Mouse (Mus musculus) T-cell, adult 2 months (primary cell): ENCODE data around the gene Snx33.
"Not testable (repeated sequence)": the region's sequence is repeated elsewhere in the genome, so short reads cannot be mapped to it uniquely, and the experiment has no call there.

Experiments
- DNase-seq: peaks from one replicate; pipeline ENCODE4 v3.0.0; 2022; ENCODE audit warnings: low spot score

Snx33 gene

DNA sequence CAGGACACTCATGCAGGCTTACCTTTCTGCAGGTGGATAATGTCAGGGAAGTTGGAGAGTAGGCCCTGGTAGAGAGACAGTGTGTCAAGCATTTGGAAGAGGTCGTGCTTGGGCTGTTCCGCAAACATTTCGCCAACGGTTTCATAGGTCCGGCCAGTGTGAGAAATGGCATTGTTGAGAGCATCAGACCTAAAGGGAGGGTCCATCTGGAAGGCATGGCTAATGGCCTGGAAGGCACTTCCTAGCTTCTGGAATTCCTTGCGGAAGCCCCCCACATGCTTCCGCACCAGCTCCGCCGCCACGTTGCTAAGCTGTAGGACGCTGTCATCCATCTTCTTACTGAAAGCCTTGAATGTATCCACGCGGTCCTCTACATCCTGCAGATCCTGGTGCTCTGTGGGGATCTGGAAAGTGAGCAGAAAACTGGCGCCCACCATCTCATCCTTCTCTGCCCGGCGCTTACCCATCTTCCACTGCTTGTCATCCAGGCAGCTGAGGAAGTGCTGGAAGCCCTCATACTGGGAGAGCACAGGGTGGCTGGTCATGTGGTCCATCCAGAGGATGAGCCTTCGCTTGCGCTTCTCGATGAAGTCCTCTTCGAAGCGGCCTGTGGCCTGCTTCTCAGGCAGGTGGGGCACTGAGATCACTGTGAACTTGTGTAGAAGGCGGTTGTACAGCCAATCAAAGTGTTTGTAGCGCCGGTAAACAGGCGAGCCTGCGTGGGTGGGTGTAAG, 2.7 kb downstream of the Snx33 start:
- DNase-seq = no peak

DNA sequence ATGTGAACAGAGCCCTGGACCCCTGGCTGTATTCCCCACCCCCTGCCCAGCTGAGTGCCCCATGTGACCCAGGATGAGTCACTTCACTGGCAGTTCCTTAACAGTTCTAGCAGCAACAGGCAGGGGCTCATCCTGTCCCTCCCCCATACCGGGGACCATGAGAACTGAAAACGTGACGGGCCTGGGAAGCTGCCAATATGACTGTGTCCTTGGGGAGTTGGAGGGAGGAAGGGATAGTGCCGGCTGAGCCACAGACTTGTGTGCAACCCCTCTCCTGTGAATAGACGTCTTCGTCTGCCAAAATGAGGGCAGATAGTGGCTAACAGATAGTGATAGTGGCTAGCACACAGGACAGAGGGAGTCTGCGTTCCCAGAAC, 3.5 kb downstream of the Snx33 start:
- DNase-seq = no peak

DNA sequence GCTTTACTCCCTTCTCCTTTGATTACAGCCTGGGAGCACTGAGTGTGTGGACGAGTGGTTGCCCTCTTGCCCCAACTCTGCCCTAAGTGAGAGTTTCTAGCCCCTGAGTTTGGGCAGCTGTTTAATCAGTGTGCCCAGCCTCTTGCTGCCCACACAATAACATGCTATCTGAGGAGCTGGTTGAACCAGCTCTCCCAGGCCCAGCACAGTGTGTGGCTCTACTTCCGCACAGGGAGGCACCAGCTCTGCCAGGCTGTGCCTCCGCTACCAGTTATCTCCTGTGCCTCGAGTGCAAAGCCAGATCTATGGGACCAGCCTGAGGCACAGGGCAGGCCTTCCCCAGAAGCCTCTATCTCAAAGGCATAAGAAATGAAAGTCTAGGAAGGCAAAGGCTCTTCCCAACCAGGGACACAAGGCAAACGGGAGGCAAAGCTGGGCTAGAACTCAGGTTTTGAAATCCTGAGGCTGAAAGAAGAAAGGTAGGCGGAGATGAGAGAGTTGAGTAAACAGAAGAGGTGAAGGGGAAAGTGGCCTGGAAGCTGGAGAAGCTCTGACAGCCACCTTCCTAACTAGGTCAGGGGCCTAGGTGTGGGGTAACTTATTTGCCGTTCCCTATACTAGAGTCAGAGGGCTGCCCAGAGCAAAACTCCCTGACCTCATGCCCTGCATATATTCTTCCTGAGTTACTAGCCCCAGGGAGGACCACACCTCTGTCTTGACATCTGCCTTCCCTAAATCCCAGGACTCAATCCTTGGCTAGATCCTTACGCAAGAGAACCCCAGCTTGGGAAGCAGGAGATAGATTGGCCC, 4.1 kb downstream of the Snx33 start:
- no peak for DNase-seq

DNA sequence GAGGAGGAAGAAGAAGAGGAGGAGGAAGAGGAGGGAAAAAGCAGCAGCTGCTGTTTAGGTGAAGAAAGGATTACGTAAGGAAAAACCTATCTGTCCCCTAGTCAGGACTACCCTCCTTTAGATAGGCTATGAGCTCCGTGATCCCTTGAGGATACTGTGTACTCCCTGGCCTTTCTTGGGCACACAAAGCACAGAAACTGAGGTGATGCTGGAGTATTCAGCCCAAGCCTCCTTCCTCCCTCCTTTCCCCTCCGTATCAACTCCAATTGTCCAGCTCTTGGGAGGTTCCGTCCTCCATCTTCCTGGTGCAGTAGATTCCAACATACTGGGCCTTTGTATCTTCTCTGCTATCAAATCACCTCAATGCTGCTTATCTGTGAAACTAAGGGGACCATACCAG, 5.4 kb downstream of the Snx33 start:
- no peak for DNase-seq

DNA sequence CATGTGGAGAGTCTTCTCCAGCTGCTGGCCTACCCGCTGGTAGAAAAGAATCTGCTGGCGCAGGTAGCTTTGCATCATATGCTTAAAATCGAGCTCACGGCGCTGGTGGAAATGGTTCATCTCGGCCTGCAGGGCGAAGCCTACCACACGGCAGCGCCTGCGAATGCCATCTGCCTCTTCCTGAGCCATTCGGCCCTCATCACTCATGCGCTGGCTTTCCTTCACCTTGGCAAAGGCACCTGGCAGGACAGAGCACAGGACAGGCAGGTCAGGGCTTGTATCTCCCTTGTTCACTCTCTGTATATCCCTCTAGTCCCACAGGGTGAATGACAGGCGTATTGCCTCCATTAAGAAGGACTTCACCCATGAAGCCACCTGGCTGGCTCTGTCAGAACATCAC, 9.7 kb downstream of the Snx33 start:
- no peak for DNase-seq

DNA sequence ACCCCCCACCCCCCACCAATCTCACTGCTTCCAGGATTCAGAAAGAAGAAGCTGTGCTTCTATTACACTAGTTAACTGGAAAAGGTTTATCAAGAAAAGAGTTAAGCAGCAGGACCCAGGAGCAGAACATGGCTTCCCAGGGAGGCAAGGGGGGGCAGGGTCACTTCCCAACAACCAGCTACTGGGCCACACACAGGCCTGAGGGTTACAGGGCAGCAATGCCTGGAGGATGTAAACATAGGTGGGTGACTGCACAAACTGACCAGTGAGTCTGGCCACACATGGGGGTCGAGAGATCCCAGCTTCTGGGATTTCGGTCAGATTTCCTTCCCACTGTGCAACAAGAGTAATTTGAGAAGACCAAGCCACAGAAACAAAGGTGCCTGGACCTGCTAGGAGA, 11.0 kb downstream of the Snx33 start:
- DNase-seq = no peak

DNA sequence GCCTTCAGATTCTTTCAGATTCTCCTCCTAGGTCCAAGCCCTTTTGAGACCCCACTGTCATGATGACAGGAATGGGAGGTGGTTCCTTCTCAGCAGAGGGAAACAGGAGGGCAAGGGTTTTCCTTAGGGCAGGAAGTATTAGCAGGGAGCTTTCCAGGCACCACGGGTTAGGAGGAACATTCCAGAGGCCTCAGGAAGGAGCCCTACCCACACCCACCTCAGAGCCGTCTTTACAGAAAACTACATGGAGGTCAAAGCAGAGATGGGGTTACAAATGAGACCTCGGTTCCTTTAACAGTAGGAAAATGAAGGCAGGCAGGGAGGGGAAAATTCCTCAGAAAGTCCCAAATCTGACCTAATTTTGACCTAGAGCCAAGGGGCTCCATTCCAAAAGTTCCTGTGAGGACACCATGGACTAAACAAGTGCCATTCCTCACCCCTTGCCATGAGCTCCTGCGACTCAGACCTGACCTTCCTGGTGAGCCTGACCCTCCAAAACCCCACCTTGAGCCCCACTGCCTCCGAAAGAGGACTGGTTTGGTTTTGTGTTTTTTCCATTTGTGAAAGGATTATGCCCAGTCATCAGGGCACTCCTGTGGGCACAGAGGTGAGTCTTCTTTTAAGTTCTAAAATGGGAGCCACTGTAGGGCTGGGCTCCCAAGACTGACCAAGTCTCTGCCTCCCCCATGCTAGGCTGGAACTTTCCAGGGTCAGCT, 12.3 kb downstream of the Snx33 start:
- DNase-seq = no peak

DNA sequence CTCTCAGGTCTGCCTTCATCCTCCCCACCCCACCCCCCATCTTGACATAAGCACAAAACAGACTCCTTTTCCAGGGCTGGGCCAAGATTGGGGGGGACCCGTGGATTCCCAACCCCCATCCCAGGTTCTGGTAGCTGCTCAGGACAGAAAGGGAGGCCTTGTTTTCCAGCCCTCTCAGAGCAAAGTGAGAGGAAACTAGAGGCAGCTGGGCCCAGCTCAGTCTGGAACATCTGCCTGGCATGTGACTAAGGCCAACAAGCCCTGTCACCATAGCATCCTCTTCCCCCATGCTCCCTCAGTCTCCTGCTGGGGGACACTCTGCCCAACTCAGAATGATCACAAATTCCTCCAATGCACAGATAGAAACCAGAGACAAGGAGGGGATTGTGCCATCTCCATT, 13.1 kb downstream of the Snx33 start:
- DNase-seq = no peak

DNA sequence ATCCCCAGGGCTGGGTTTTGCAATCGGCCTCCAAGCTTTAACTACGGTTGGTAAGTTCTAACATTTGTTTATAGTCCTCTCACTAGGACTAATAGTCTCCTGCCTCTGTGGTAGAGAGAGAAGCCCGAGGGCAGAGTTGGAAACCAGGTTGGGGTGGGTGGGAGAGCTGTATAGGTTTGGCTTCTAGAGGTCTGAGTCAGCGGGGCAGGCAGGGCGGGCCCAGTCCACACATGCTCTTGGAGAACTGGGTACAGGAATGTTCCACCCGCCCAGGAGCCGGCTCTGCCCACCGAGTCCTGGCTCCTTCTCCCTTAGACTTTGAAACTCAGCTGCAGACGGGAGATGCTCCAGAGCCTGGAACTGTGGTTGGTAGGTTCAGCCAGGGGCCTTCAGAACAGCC, 14.2 kb downstream of the Snx33 start:
- no peak for DNase-seq

DNA sequence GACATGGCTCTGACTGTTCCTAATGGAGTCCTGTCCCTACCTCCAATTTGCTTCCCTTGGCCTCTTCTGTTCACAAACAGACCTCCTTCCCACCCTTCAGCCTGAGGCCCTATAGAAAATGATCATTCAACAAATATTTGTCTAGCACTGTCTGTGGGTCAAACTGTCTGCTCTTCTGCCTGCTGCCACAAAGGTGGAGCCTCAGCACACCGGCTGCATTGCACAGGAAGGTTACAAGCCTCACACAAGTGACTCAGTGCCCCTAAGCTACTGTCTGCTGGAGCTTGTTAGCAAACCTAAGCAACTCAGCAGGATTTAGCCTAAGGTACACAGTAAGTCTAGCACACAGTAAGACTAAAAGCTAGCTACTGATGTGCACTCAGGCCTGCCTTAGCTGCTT, 17.2 kb downstream of the Snx33 start:
- no peak for DNase-seq

DNA sequence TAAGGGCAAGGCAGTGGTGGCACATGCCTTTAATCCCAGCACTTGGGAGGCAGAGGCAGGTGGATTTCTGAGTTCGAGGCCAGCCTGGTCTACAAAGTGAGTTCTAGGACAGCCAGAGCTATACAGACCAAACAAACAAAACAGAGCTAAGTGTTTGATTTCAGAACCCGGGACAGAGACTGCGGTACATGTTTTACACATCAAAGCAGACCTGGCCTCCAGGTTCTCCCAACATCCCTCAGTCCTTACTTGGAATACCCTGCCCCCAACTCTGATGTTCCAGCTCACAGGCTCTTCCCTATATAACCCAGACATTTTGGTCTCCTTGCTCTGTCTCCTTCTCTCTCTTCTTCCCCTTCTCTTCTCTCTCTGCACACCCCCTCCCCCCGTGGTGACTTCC, 18.2 kb downstream of the Snx33 start:
- DNase-seq = not testable (repeated sequence)

DNA sequence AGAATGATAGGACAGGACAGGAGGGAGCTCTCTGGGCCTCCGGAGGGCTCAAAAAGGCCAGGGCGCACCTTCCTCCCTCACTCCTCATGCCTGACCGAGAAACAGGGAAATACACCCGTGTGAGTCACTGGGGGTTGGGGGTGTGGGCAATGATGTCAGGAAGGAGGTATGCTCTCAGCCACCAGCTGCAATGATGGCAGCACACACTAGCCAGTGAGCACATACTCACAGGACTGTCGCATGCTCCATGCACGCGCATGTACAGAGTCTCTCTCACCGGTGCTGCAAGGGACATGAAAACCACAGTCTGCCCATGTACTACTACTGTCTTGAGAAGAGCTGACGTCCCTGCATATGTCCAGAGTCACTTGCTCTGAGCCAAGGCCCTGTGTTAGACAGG, 20.6 kb downstream of the Snx33 start:
- DNase-seq = no peak

DNA sequence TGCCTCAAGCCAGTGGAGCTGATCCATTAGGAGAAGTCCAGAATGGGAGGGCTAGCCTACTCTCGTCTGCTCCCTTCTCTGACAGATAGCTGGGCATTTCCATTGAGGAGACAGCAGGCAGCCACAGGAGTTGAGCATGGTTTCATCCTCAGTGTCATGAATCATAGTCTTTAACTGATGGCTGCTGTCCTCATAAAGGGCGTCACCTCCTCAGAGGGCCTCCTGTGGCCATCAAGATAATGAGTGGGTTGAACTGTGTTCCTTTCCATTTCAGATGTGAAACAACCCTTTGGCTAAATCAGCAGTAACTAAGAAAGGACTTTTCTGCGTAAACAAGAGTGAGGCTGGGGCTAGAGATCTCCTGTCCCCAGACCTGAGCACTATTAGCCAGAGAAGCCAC, 24.5 kb downstream of the Snx33 start:
- no peak for DNase-seq

DNA sequence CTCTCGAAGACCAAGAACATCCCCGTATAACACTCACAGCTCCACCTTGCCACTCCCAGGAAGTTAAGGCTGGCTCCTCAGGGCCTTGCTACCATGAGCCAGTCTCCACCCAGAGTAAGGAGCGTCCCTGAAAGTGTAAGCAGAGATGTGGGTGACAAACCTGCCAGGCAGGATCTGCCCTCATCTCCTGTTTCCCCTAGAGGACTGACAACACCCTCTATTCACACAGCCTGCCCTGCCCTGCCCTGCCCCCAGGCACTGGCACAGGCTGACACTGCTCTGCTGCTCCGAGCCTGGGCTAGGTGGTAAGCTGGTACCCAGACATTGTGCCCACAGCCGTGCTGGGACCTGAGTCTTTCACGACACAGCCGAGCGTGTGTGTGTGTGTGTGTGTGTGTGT, 27.0 kb downstream of the Snx33 start:
- peak; percentile 23 for DNase-seq

DNA sequence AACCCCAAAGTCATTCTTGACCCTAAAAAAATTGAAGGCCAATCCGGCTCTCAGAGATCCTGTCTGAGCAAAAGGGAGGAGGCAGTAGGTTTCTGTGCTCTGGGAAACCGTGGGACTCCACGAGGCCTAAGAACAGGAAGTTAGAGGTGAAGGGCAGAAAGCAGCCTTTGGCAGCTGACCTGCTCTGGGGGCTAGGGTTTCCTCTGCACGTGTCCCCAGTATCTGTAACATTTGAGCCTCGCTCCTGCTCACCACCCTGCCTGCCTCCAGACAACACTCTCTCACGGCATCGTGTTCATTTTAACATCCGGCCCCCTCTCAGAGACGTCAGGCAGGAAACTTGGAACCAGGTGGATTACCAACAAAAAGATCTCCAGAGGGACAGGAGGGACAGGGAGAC, 27.6 kb downstream of the Snx33 start:
- DNase-seq = no peak

DNA sequence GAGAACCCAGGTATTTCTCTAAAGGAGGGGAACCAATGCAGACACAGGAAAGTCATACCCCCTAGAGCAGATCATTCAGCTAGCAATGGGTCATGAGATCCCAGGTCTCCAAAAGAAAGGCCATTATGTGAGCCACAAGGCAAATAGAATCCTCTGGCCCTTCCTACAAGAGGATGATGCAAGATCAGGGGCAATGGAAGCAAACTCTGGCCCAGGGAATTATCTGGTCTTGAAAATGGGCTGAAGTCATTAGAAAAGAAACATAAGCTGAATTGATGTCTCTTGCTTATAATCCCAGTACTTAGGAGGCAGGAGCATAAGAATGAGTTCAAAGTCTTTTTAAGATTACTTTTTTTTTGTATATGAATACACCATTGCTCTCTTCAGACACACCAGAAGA, 28.1 kb downstream of the Snx33 start:
- DNase-seq = no peak

DNA sequence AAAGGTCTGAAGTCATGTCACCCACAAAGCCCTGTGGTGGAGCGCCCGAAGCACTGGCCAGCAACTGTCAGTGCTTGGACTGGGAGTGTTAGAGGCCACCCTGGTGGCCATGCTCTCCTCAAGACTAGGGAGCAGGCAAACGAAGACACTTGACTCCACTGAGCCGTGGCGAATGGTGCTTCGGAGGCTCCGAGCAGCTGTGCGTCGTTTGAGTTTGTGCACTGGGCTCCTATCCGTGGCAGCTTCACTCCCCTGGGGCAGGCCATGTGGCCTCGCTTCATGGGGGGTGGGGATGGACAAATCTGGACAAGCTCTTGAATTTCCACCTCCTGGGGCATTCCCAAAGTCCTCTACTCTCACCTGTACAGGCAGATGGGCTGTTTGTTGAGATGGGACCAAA, 28.8 kb downstream of the Snx33 start:
- DNase-seq = no peak

DNA sequence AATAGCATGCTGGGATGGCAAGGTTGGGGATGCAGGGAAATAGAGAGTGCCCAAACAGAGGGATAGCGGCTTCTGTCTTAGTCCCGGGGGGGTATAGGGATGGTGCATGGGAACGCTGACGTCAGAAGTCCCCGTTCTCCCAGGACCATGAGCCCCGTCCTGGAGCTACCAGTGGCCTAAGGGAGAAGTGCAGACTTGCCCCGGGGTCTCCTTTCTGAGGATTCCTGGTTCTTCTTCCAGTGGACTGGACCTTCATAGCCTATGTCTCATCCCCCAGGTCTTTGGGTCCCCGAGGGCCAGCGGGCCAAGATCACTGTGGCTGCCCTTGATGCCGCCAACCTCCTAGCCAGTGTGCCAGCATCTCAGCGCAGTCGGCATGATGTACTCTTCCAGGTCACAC, 31.4 kb downstream of the Snx33 start:
- no peak for DNase-seq

DNA sequence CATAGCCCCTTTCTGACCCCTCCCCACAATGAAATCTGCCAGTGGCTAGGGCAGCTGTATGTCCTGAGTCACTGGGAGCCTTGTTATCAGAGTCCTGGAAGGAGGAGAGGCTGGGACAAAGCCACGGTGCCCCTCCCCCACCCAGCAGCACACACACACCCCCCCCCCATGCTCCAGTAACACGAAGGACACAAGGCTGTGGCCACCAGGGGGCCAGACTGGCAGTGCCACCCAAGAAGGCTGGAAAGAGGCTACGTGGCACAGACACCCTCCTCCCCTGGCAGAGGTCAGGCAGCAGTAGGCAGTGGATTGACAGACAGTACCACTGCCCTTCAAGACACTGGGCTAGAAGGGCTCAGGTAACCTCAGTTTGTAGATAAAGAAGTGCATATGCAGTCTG, 34.2 kb downstream of the Snx33 start:
- DNase-seq = no peak

DNA sequence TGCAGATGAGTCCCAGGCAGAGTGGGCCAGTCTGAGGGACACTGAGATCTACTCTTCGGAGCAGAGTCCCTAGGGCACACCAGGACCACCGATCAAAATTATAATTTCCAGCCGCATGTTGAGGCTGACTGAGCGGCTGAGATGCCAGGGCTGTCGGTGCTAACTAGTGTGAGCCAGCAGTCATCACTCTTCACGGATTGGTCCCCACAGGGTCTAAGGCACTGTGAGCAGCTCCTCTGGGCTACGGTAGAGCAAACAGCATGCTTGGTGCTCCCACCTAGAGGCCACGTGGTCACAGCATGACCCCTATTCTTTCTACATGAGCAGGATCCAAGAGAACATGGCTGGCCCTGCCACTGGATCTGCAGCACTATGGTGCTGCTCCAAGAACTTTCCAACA, 34.9 kb downstream of the Snx33 start:
- DNase-seq = no peak

DNA sequence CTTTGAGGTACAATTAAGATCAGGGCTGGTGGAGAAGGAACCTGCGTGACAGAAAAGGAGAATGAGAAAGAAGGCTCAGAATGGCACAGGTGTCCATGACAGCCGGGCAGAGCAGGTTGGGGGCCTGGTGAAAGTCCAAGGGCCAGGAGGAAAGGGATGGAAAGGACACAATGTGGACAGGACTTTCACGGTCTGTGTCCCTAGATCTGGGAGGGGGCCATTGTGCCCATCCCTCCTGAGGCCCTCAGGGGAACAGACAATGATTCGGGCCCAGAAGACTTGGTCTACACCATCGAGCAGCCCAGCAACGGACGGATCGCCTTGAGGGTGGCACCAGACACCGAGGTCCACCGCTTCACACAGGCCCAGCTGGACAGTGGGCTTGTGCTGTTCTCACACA, 36.1 kb downstream of the Snx33 start:
- no peak for DNase-seq

DNA sequence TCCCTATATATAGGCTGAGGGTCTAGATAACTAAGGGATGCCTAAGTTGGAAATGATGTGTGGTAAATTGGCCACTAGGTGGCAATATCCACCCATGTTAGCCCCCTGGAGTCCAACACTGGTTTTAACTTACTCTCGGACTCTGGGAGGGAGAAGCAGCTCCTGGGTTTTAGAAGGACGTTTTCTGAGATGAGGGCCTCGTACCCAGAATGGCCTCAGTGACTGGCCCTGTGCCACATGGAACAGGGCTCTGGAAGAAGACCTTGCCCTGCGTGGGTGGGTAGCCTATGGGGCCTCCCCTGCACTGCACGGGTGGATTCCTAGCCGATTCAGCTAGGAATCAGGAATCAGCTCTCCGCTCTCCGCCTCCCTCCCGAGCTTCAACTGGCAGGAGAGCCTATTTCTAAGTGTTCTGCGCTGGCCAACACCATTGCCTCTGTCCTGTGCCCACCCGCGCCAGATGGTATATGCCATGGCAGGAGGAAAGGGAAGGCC, 36.6 kb downstream of the Snx33 start:
- peak; percentile 61 for DNase-seq
